Mouse (Mus musculus) gastrocnemius, adult 2 months (tissue): ENCODE data around the gene Cel. TPM values are rescaled to one million over a fixed set of nuclear protein-coding genes. Genes with fewer than 3 reads are reported as not detected.

Source experiments
- DNase-seq: peaks from one replicate; pipeline ENCODE4 v3.0.0; 2022
- H3K27ac ChIP-seq: fragments of 200-600 bp; 2 replicates; pipeline ENCODE4 v1.8.1; 2022; ENCODE audit warnings: mild to moderate bottlenecking
- H3K4me3 ChIP-seq: fragments of 200-600 bp; 2 replicates; pipeline ENCODE4 v1.8.1; 2022; ENCODE audit warnings: mild to moderate bottlenecking, moderate library complexity
- CTCF ChIP-seq: fragments of 200-600 bp; IDR thresholded peaks from 2 replicates; pipeline ENCODE4 v1.8.1; 2022; ENCODE audit warnings: antibody characterized with exemption, mild to moderate bottlenecking, moderate library complexity
- intact Hi-C: fragments of 180-260 bp; cut with DNase I; formaldehyde crosslinking; loops from one replicate; pipeline ENCODE4 v1.15.1; 2025
- total RNA-seq, 2 experiments: library from RNA; stranded (reverse); gene quantifications; 2 replicates each; pipeline ENCODE4 v1.2.3; 2021

Gene Cel
- total RNA-seq, 2 experiments from 2014 or later = not detected

DNA sequence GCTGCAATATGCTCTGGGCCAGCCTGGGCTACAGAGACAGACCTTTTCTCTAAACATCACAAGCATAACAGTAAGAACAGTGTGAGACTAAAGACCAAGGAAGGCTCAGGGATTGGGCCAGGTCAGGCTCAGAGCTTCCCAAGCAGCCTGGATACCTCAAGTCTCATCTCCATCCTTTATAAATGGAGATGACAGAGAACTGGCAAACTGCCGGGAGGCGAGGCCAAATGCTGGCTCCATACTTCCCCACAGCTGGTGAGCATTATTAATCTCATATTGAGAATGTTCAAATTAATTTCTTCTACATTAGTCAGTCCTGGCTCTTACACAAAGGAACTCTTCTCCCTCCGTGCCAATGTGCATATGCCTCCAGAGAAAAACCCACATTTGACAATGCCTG is 13.6 kb upstream of the Cel start:
- no peak overlapping the region for H3K27ac ChIP-seq
- TF ChIP-seq CTCF = no peak
- no peak overlapping the region for H3K4me3 ChIP-seq
- no peak for DNase-seq
- intact Hi-C loops = no loop called here

DNA sequence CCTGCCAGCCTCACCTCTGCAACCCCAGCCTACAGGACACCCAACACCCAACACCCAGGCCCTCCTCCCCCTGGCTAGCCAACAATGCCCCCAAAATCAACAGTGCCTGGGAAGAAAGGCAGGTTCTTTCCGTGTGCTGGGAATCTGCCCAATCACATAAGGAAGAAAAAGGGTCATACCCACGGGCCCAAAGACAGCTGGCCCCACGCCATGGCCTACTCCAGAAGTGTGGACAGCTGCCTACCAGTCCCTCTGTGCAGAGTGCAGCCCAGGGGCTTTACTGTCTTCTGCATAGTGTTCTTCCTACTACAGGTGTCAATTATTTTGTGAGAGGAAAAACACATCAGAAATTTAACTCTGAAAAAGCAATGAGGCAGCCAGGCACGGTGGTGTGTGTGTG is 12.1 kb upstream of the Cel start:
- Histone ChIP-seq H3K4me3 (no peak overlapping the region), H3K27ac (no peak overlapping the region)
- DNase-seq = no peak
- intact Hi-C loops = no loop called here
- TF ChIP-seq CTCF = no peak

GRCm38 (mm10) chr2:28569903-28570302 is 6.7 kb upstream of the Cel start:
- intact Hi-C loops = no loop called here
- no peak for DNase-seq
- no peak for TF ChIP-seq CTCF
- H3K27ac ChIP-seq = no peak overlapping the region
- no peak overlapping the region for H3K4me3 ChIP-seq

- no peak for TF ChIP-seq CTCF
- no peak overlapping the region for H3K4me3 ChIP-seq
- 0 out of 2 replicates have a peak overlapping the region, but pooled peaks have one; percentile 24 for H3K27ac ChIP-seq
- no peak for DNase-seq
- intact Hi-C loops = no loop called here
These were observed 3.3 kb upstream of the Cel start for GRCm38 (mm10) chr2:28566545-28566944.

GRCm38 (mm10) chr2:28564380-28564779 is 1.2 kb upstream of the Cel start:
- no peak for TF ChIP-seq CTCF
- DNase-seq = no peak
- Histone ChIP-seq H3K27ac (peak overlapping the region; percentile 46), H3K4me3 (no peak overlapping the region)
- intact Hi-C loops = no loop called here

DNA sequence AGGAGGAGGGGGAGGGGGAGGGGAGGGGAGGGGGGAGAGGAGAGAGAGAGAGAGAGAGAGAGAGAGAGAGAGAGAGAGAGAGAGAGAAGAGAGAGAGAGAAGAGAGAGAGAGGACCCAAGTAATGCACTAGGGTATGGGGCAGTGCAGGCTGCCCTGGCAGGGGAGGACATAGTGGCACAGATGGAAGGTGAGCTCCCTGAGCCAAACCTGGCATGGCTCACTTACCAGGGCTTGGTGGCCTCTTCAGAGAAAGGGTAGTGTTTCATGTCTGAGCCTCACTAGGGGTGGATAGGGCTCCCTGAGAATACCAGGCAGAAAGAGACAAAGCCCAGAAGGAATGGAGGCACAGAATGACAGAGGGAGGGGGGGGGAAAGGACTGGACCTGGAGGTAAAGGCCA is 627 bp upstream of the Cel start:
- intact Hi-C loops = no loop called here
- no peak for TF ChIP-seq CTCF

GRCm38 (mm10) chr2:28557452-28557851 is 5.8 kb downstream of the Cel start:
- H3K27ac ChIP-seq = no peak overlapping the region
- no peak overlapping the region for H3K4me3 ChIP-seq
- no peak for DNase-seq
- no peak for TF ChIP-seq CTCF
- intact Hi-C loops = no loop called here

More for the DNA sequence above, 627 bp upstream of the Cel start:
- Histone ChIP-seq H3K27ac (peak overlapping the region; percentile 46), H3K4me3 (no peak overlapping the region)
- DNase-seq = peak; percentile 61

- TF ChIP-seq CTCF = no peak
- no peak overlapping the region for H3K27ac ChIP-seq
- intact Hi-C loops = no loop called here
These were observed 10.9 kb downstream of the Cel start for GRCm38 (mm10) chr2:28552301-28552700.

DNA sequence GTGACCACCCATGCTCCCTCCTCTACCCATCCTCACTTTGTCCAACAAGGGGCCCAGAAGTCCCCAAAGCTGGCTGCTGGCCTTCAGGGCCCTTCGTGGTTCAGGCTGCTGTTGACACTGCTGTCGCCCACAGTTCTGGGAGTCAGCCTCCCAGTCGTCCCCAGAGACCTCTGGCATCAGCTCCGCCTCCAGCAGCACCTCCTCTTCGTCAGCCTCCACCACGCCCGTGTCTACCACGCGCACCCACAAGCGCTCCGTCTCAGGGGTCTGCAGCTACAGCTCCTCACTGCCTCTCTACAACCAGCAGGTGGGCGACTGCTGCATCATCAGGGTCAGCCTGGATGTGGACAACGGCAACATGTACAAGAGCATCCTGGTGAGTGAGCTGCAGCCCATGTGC is 14.0 kb downstream of the Cel start:
- intact Hi-C loops = loop anchor here (2.0 kb wide), 1 partner anchor 34 kb away; the partner anchor contains the start of gene Gtf3c5
- no peak for DNase-seq
- TF ChIP-seq CTCF = no peak
- Histone ChIP-seq H3K4me3 (no peak overlapping the region), H3K27ac (no peak overlapping the region)

More at GRCm38 (mm10) chr2:28552301-28552700, 10.9 kb downstream of the Cel start:
- DNase-seq = peak; percentile 74
- H3K4me3 ChIP-seq = no peak overlapping the region

- peak; percentile 89 for DNase-seq
- TF ChIP-seq CTCF = peak; percentile 96
- Histone ChIP-seq H3K4me3 (no peak overlapping the region), H3K27ac (peak overlapping the region; percentile 31; the same call in 1 of the 2 replicates)
- intact Hi-C loops = loop anchor here (1.0 to 2.0 kb wide), 2 partner anchors 30 to 35 kb away; partner anchors contain the start of gene Gtf3c5
These were observed 15.7 kb downstream of the Cel start for GRCm38 (mm10) chr2:28547237-28548172.

DNA sequence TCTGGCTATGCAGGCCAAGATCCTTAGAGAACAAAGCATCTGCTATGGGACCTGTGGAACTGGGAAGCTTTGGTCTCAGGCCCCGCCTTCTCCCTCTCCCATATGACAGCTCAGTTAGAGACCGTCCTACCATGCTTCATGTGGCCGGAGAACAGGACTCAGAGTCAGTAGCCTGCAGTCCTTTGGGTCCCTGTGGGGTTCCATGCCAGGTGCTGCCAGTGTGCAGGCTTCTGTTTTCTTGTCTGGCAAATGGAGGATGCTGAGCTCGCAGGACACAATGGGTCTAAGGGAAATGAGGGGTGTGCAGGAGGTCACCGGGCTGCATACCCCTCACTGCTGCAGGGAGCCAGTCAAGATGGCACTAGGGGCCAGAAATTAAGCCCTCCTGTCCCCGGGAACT is 16.6 kb downstream of the Cel start:
- TF ChIP-seq CTCF = no peak
- intact Hi-C loops = no loop called here
- DNase-seq = no peak
- Histone ChIP-seq H3K27ac (no peak overlapping the region; the same call in 1 of the 2 replicates), H3K4me3 (no peak overlapping the region)

- TF ChIP-seq CTCF = no peak
- Histone ChIP-seq H3K4me3 (no peak overlapping the region), H3K27ac (no peak overlapping the region)
- no peak for DNase-seq
- intact Hi-C loops = no loop called here
These were observed 17.2 kb downstream of the Cel start for GRCm38 (mm10) chr2:28545976-28546375.

DNA sequence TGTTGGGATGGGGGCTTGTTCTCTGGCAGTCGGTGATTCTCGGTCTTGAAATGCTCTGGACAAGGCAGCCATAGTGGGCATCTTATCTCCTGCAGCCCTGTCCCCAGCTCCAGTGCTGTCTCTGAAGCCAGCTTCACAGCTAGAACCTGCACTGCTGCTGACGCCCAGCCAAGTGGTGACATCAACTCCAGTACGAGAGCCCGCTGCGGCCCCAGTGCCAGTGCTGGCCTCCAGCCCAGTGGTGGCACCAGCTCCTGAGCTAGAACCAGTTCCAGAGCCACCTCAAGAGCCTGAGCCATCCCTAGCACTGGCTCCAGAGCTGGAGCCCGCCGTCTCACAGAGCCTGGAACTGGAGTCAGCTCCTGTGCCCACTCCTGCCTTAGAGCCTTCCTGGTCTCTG is 19.3 kb downstream of the Cel start:
- intact Hi-C loops = no loop called here

More for the DNA sequence above, 19.3 kb downstream of the Cel start:
- DNase-seq = no peak
- no peak overlapping the region for H3K4me3 ChIP-seq
- no peak overlapping the region for H3K27ac ChIP-seq
- TF ChIP-seq CTCF = no peak
